Mouse (Mus musculus) CH12.LX (cell line): Measurements from ENCODE around the gene Rab5if. TPM values are rescaled to one million over a fixed set of nuclear protein-coding genes. Genes with fewer than 3 reads are reported as not detected.

ENCODE experiments used
- DNase-seq: peaks from one replicate; pipeline ENCODE4 v3.0.0-alpha.2; 2013; ENCODE audit errors: extremely low read depth
- H3K27ac ChIP-seq: 2 replicates; pipeline ENCODE4 v1.5.1; 2012; ENCODE audit warnings: low read depth, mild to moderate bottlenecking, control low read depth, moderate library complexity; ENCODE audit not compliant: insufficient read depth
- H3K27me3 ChIP-seq: replicated peaks from 2 replicates; pipeline ENCODE3; 2012; ENCODE audit warnings: inconsistent platforms
- H3K36me3 ChIP-seq, 2 experiments: replicated peaks in 1 of 2; 2 replicates each; pipeline versions ENCODE3 to v1.6.1; 2012; ENCODE audit warnings: inconsistent platforms in 1 of 2, low read length in 1 of 2, mild to moderate bottlenecking in 1 of 2, mixed read lengths in 1 of 2, moderate library complexity in 1 of 2; ENCODE audit not compliant: control insufficient read depth in 1 of 2, insufficient read depth in 1 of 2
- H3K4me1 ChIP-seq, 2 experiments: 2 replicates each; pipeline ENCODE4 v1.6.1; 2012; ENCODE audit warnings: inconsistent platforms in 1 of 2, moderate library complexity in 1 of 2; ENCODE audit not compliant: insufficient read depth in 2 of 2, control insufficient read depth in 1 of 2
- H3K4me2 ChIP-seq: 2 replicates; pipeline ENCODE4 v1.6.1; 2012; ENCODE audit warnings: low read depth, mild to moderate bottlenecking, control low read depth; ENCODE audit not compliant: poor library complexity, insufficient read depth, severe bottlenecking
- H3K4me3 ChIP-seq, 3 experiments: fragments of 150-350 bp in 1 of 3; sonication (generic) in 1 of 3; replicated peaks in 1 of 3; 2 replicates each; pipeline versions ENCODE3 to v1.5.1; 2011 to 2012; ENCODE audit warnings: low read depth in 2 of 3, low read length in 2 of 3, mild to moderate bottlenecking in 2 of 3, moderate library complexity in 2 of 3, control low read depth in 1 of 3, improper control_type of control experiment in 1 of 3, inconsistent platforms in 1 of 3, mixed read lengths in 1 of 3; ENCODE audit not compliant: poor library complexity in 1 of 3
- H3K79me2 ChIP-seq: replicated peaks from 2 replicates; pipeline ENCODE4 v1.6.1; 2012; ENCODE audit warnings: mild to moderate bottlenecking, moderate library complexity; ENCODE audit not compliant: control insufficient read depth, poor library complexity, insufficient read depth, severe bottlenecking; ENCODE audit errors: extremely low read depth
- H3K9ac ChIP-seq: 2 replicates; pipeline ENCODE4 v1.6.1; 2012; ENCODE audit warnings: low read depth, mild to moderate bottlenecking, control low read depth, moderate library complexity; ENCODE audit not compliant: insufficient read depth
- H3K9me3 ChIP-seq: replicated peaks from 2 replicates; pipeline ENCODE3; 2012; ENCODE audit warnings: low read length, inconsistent platforms, mixed read lengths
- CHD2 ChIP-seq: IDR thresholded peaks from 2 replicates; pipeline ENCODE4 v1.6.1; 2011; ENCODE audit warnings: low read length, improper control_type of control experiment
- ELF1 ChIP-seq: IDR thresholded peaks from 2 replicates; pipeline ENCODE4 v1.6.1; 2014; ENCODE audit warnings: low read depth, mild to moderate bottlenecking, inconsistent platforms, low read length, improper control_type of control experiment
- EP300 ChIP-seq: IDR thresholded peaks from 2 replicates; pipeline ENCODE4 v1.6.1; 2011; ENCODE audit warnings: low read length, improper control_type of control experiment
- ETS1 ChIP-seq: conservative IDR thresholded peaks from 2 replicates; pipeline ENCODE4 v1.6.1; 2012; ENCODE audit warnings: low read depth, mild to moderate bottlenecking, inconsistent platforms, low read length, improper control_type of control experiment, moderate library complexity
- IRF4 ChIP-seq: IDR thresholded peaks from 2 replicates; pipeline ENCODE4 v1.6.1; 2014; ENCODE audit warnings: low read depth, mild to moderate bottlenecking, inconsistent platforms, low read length, improper control_type of control experiment
- JUN ChIP-seq: IDR thresholded peaks from 2 replicates; pipeline ENCODE4 v1.6.1; 2011; ENCODE audit warnings: low read depth, mild to moderate bottlenecking, low read length, improper control_type of control experiment, moderate library complexity; ENCODE audit not compliant: insufficient read depth
- JUND ChIP-seq: conservative IDR thresholded peaks from 2 replicates; pipeline ENCODE4 v1.6.1; 2011; ENCODE audit warnings: low read depth, low read length, improper control_type of control experiment
- MAX ChIP-seq: IDR thresholded peaks from 2 replicates; pipeline ENCODE4 v1.6.1; 2011; ENCODE audit warnings: low read length, improper control_type of control experiment
- MEF2A ChIP-seq: IDR thresholded peaks from 2 replicates; pipeline ENCODE4 v1.6.1; 2014; ENCODE audit warnings: low read depth, mild to moderate bottlenecking, inconsistent platforms, low read length, improper control_type of control experiment, borderline replicate concordance
- MXI1 ChIP-seq: IDR thresholded peaks from 2 replicates; pipeline ENCODE4 v1.6.1; 2011; ENCODE audit warnings: mild to moderate bottlenecking, low read depth, low read length, improper control_type of control experiment
- MYC ChIP-seq: IDR thresholded peaks from 2 replicates; pipeline ENCODE4 v1.6.1; 2011; ENCODE audit warnings: low read depth, mild to moderate bottlenecking, improper control_type of control experiment, low read length
- NELFE ChIP-seq: IDR thresholded peaks from 2 replicates; pipeline ENCODE4 v1.6.1; 2011; ENCODE audit warnings: low read depth, low read length, improper control_type of control experiment
- NRF1 ChIP-seq: IDR thresholded peaks from 2 replicates; pipeline ENCODE4 v1.6.1; 2014; ENCODE audit warnings: low read depth, mild to moderate bottlenecking, inconsistent platforms, low read length, improper control_type of control experiment, moderate library complexity
- PAX5 ChIP-seq: IDR thresholded peaks from 2 replicates; pipeline ENCODE4 v1.6.1; 2012; ENCODE audit warnings: low read length, inconsistent platforms, mixed read lengths
- POLR2A ChIP-seq: IDR thresholded peaks from 2 replicates; pipeline ENCODE4 v1.6.1; 2011; ENCODE audit warnings: low read depth, mild to moderate bottlenecking, improper control_type of control experiment, low read length
- SIN3A ChIP-seq: IDR thresholded peaks from 2 replicates; pipeline ENCODE4 v1.6.1; 2012; ENCODE audit warnings: low read length, improper control_type of control experiment, inconsistent platforms
- SMC3 ChIP-seq: IDR thresholded peaks from 2 replicates; pipeline ENCODE4 v1.6.1; 2011; ENCODE audit warnings: low read depth, low read length, improper control_type of control experiment
- TCF12 ChIP-seq: IDR thresholded peaks from 2 replicates; pipeline ENCODE4 v1.6.1; 2014; ENCODE audit warnings: low read depth, mild to moderate bottlenecking, inconsistent platforms, low read length, improper control_type of control experiment
- UBTF ChIP-seq: IDR thresholded peaks from 2 replicates; pipeline ENCODE4 v1.6.1; 2012; ENCODE audit warnings: low read depth, mild to moderate bottlenecking, inconsistent platforms, low read length, improper control_type of control experiment, moderate library complexity
- USF1 ChIP-seq: IDR thresholded peaks from 2 replicates; pipeline ENCODE4 v1.6.1; 2014; ENCODE audit warnings: low read depth, mild to moderate bottlenecking, inconsistent platforms, low read length, improper control_type of control experiment
- ZC3H11A ChIP-seq: IDR thresholded peaks from 2 replicates; pipeline ENCODE4 v1.6.1; 2012; ENCODE audit warnings: low read depth, mild to moderate bottlenecking, inconsistent platforms, low read length, improper control_type of control experiment
- ZKSCAN1 ChIP-seq: IDR thresholded peaks from 2 replicates; pipeline ENCODE4 v1.6.1; 2012; ENCODE audit warnings: low read depth, inconsistent platforms, low read length, improper control_type of control experiment, borderline replicate concordance
- ZMIZ1 ChIP-seq: IDR thresholded peaks from 2 replicates; pipeline ENCODE4 v1.6.1; 2012; ENCODE audit warnings: low read depth, mild to moderate bottlenecking, inconsistent platforms, low read length, improper control_type of control experiment
- ZNF384 ChIP-seq: IDR thresholded peaks from 2 replicates; pipeline ENCODE4 v1.6.1; 2012; ENCODE audit warnings: low read depth, low read length, improper control_type of control experiment, inconsistent platforms
- dilution Hi-C: fragments of 300-500 bp; cut with MboI; formaldehyde crosslinking; loops from 2 replicates; pipeline ENCODE4 v1.14.3; 2020; ENCODE audit warnings: low sequenced_read_pairs; ENCODE audit not compliant: extremely low pct_unique_long_range_greater_than_20kb, extremely low pct_ligation_motif_present
- in situ Hi-C: fragments of 300-500 bp; cut with MboI; formaldehyde crosslinking; loops from 3 replicates; pipeline ENCODE4 v1.14.3; 2019; ENCODE audit warnings: low sequenced_read_pairs, low pct_ligation_motif_present, low pct_unique_long_range_greater_than_20kb, mixed read lengths
- polyA plus RNA-seq: library from polyadenylated mRNA; unstranded; fragments of >175 nt; gene quantifications from 2 replicates; pipeline ENCODE4 v1.2.1, GENCODE M21; 2012; ENCODE audit warnings: low read depth; ENCODE audit not compliant: insufficient read length
- total RNA-seq, 2 experiments: library from RNA; depleted of rRNA; stranded (reverse); fragments of 300-350 nt in 1 of 2; fragments of >200 nt in 1 of 2; gene quantifications; 2 replicates each; pipeline ENCODE4 v1.2.3; 2012 to 2014

Rab5if gene
- total and polyA plus RNA-seq, 3 experiments: 111 to 205 (median 186) TPM

GRCm38 (mm10) chr2:156857835-156858234 is 5.1 kb upstream of the Rab5if start, which contains the start of gene 4930518I15Rik:
4930518I15Rik (minus strand) TSS chr2:156857946.
- peak within 1 kb of the TSS; percentile 54 for H3K27ac ChIP-seq
- dilution Hi-C loops: no loop called here
- DNase-seq: no peak
- peak within 1 kb of the TSS in 1 of 3 experiments; percentile 24 for H3K4me3 ChIP-seq
- no peak for TF ChIP-seq POLR2A
- TF ChIP-seq PAX5: no peak
- no peak for TF ChIP-seq NRF1
- no peak; the same call in 1 of the 2 replicates for TF ChIP-seq SIN3A
- TF ChIP-seq SMC3: no peak
- TF ChIP-seq MAX: peak; percentile 74; the same call in 1 of the 2 replicates
- no peak for TF ChIP-seq UBTF
- 0 out of 2 replicates have a peak, but pooled peaks have one; percentile 33 for TF ChIP-seq ELF1
- no peak for TF ChIP-seq ZC3H11A
- TF ChIP-seq NELFE: no peak
- TF ChIP-seq EP300: no peak
- peak; percentile 51 for TF ChIP-seq ZNF384
- peak; percentile 73 for TF ChIP-seq MYC
- TF ChIP-seq ZKSCAN1: no peak
- peak; percentile 47; the same call in 1 of the 2 replicates for TF ChIP-seq MXI1
- no peak for TF ChIP-seq JUND
- no peak for TF ChIP-seq CHD2
- TF ChIP-seq ETS1: no peak
- no peak for TF ChIP-seq ZMIZ1
- TF ChIP-seq IRF4: no peak
- no peak for TF ChIP-seq TCF12
- peak; percentile 16; the same call in 1 of the 2 replicates for TF ChIP-seq USF1
- no peak for TF ChIP-seq MEF2A
- no peak for TF ChIP-seq JUN
- peak within 1 kb of the TSS; percentile 59 for H3K9ac ChIP-seq
- no peaks in the 10 kb centered on the region for H3K27me3 ChIP-seq
- H3K79me2 ChIP-seq: peaks cover 19% of the 10 kb centered on the region
- H3K4me2 ChIP-seq: peak within 1 kb of the TSS; percentile 69
- H3K4me1 ChIP-seq: peaks cover 9 to 37% of the 10 kb centered on the region in 2 experiments
- H3K36me3 ChIP-seq: peaks cover 9 to 27% of the 10 kb centered on the region in 2 experiments
- in situ Hi-C loops: no loop called here
- H3K9me3 ChIP-seq: no peaks in the 10 kb centered on the region
